Mouse (Mus musculus): ENCODE measurements around the gene Fstl4.

DNA sequence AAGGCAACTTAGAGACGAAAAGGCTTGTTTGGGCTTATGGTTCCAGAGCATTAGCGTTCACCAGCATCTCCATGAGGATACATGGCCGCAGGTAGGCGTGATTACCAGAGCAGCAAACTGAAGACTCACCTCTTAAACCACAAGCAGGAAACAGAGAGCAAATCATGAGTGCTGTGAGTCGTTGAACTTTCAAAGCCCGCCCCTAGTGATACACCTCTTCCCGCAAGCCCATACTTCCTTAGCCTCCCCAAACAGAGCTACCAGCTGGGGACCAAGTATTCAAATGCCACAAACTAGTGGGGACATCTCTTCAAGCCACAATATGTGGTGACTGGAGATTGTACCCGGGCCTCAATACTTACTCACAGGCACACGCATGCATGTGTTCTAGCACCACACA, 332.4 kb downstream of the Fstl4 start:
- TF ChIP-seq CTCF (IDR thresholded peaks at IDR 0.05) (no peak), POLR2A (IDR thresholded peaks at IDR 0.05; ENCODE audit: insufficient read depth, low read depth, low read length) (no peak), EP300 (IDR thresholded peaks at IDR 0.05; ENCODE audit: insufficient read depth, low read depth, low read length) (no peak)
